Mouse (Mus musculus): ENCODE results near the gene Myg1.

Myg1 gene

DNA sequence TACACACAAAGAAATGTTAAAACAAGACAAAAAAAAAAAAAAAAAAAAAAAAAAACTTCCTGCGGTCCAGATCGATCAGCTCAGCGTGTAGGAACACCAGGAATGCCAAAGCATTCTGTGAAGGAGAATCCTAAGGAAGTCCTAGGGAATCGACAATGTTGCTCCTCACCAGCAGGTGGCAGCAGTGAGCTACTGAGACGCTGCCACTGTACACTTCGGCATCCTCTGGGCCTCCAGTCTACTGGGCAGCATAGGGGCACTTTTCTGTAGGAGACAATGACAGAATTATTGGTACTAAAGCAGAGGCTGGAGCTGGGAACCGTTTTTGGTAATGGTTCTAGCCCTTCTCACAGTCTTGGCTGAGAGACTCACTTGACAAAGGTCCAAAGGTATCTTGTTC is 50.1 kb downstream of the Myg1 start:
- in situ Hi-C loops (cut with MseI, MboI), result loop anchor here in 1 of 2 experiments (5.0 kb wide), 1 partner anchor 56 kb away; no protein-coding TSS in a partner anchor

DNA sequence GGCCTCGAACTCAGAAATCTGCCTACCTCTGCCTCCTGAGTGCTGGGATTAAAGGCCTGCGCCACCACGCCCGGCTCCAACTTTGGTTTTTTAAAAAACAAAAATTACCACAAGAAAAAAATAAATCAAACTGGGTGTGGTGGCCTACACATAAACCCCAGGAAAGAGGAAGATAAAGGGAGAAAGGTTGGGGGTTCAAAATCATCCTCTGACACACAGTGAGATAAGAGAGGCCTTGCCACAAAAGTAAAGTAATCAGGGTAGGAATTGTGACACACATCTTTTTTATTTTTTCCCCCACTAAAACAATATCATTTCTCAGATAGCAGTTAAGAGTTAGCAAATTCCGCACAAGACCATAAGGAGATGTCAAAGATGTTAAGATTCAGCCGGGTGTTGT is 52.2 kb downstream of the Myg1 start:
- in situ Hi-C loops (cut with MseI, MboI), result loop anchor here in 1 of 2 experiments (5.0 kb wide), 1 partner anchor 54 kb away; no protein-coding TSS in a partner anchor

DNA sequence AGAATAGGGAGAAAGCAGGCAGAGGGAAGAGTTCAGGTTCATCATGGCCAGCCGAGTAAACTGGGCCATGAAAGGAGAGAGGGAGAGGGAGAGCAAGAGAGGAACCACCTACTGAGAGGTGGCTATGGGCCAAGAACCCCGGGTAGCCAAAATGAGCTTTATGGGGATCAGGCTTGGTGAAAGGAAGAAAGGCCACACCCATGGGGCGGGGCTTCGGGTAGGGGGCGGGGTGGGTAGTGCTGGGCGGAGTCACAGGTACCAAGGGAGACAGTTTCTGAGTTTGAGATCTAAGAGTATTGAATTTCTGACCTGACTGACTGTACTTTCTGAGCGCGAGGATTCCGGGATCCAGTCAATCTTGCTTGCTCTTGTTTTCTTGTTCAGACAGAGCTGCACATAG is 55.1 kb downstream of the Myg1 start:
- in situ Hi-C loops (cut with MseI, MboI), result loop anchor here in 1 of 2 experiments (5.0 kb wide), 1 partner anchor 36 kb away; no protein-coding TSS in a partner anchor
